Mouse (Mus musculus) right cerebral cortex, postnatal 4 days (tissue): ENCODE measurements at regions not wholly inside any gene's neighbourhood (a gene's known extent, or its start where the extent isn't known, plus 50 kb on each side); places are given as distances from the start of the nearest gene placed in this dataset.

Experiments used
- DNase-seq: peaks from one replicate; pipeline ENCODE4 v3.0.0-alpha.2; 2022

GRCm38 (mm10) chr15:6044511-6045256 lies 254.9 kb upstream of the Dab2 start:
- DNase-seq = no peak

GRCm38 (mm10) chr15:6055703-6056102 lies 243.9 kb upstream of the Dab2 start:
- DNase-seq = no peak

DNA sequence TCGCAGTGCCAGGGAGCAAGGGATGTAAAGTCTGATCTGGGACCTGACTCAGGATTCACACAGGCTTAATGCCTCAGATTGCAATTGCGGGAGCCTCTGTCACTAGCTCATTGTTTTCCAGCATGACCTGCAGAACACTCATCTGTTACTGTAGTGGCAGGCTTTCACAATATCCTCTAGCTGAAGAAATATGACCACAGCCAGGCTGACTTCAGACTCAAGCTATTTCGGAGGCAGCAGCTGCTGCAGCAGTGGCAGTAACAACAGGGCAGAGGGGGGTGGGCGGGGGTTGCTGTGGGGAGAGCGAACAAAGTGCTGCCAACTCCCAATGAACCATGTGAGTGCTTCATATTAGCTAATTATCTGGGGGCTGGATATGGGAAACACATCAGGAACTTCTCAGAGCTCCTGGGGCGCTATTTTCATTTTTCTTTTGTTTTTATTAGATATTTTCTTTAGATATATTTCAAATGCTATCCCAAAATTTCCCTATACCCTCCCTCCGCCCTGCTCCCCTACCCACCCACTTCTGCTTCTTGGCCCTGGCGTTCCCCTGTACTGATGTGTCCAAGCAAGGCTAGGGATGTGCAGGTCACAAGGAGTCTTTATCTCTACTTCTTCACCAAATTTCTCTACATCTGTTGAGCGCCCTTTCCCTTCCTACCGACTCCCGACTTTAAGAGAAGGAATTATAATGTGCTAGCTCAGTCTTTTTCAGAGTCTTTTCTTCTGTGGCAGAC lies 242.5 kb upstream of the Dab2 start:
- DNase-seq = no peak

DNA sequence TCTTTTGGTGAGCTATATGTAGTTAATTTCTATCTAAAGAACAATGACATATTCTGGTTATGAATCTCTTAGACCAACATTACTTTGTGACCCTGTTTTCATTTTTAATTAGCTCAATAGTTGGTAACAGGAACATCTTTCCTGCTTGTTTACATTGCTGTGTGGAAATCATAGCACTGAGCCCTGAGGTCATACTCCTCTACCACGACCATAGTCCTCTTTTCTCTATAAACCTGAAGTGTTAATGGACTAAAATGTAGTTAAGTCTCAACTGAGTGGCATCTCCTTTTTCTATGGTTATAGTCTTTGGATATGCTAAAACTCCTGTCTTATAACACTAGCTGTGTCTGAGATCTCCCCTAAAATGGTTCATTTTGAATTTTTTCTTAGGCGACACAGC lies 240.2 kb upstream of the Dab2 start:
- no peak for DNase-seq

GRCm38 (mm10) chr15:6059790-6060189 lies 239.8 kb upstream of the Dab2 start:
- DNase-seq = no peak

GRCm38 (mm10) chr15:6060649-6061048 lies 238.9 kb upstream of the Dab2 start:
- DNase-seq = no peak

DNA sequence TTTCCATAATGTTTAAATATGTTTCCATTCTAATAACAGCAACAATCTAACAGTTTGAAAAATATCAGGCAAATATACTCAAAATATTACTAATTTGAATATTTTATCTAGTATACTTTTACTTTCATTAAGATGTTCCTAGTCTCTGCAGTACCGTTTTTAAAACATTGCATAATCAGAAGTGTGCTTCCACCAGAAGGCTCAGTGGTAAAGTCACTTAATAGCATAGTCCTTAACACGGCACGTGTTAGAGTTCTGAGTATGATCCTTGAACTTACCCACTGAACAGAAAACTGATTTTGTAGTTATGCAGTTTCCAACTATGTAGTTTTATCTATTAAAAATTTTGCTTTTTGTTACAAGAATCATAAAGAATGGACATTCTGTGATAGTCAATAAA lies 234.5 kb upstream of the Dab2 start:
- no peak for DNase-seq

DNA sequence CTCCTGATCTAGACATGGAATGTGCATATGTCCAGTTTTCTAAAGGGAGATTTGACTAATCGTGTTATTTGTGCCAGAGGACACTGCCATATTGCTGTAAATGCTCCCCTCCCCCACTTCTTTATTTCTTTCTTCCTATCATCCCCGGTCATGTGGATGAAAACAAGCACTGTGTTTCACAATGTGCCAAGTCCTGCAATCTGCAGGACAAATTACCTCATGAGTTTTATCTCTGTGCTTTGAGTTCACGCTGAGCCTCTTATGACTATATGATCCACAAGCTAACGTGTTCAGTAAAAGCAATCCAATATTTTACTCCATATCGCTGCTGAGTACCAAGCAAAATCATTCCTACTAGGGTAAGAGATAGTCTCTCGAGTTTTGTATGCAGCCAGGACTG lies 232.2 kb upstream of the Dab2 start:
- DNase-seq = no peak

- no peak for DNase-seq
Observed at GRCm38 (mm10) chr15:6068371-6068770, 231.2 kb upstream of the Dab2 start.

GRCm38 (mm10) chr15:6071873-6072272 lies 227.7 kb upstream of the Dab2 start:
- no peak for DNase-seq

DNA sequence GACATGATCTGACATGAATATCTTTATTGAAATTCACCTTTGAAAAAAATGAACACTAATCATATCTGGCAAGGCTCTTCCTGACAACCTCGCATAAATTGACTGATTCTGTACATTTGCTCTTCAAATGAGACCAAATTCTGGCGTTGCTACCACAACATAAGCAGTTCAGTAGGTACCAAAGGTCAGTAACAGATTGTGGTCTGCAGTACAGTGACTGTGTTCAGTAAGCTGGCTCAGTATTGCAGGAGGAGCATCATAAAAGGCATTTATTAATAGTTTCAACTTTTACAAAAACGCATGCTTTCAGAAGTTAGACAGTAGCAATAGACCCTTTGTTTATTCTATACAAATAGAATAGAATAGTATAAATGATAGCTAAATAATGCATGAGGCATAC lies 226.7 kb upstream of the Dab2 start:
- no peak for DNase-seq

DNA sequence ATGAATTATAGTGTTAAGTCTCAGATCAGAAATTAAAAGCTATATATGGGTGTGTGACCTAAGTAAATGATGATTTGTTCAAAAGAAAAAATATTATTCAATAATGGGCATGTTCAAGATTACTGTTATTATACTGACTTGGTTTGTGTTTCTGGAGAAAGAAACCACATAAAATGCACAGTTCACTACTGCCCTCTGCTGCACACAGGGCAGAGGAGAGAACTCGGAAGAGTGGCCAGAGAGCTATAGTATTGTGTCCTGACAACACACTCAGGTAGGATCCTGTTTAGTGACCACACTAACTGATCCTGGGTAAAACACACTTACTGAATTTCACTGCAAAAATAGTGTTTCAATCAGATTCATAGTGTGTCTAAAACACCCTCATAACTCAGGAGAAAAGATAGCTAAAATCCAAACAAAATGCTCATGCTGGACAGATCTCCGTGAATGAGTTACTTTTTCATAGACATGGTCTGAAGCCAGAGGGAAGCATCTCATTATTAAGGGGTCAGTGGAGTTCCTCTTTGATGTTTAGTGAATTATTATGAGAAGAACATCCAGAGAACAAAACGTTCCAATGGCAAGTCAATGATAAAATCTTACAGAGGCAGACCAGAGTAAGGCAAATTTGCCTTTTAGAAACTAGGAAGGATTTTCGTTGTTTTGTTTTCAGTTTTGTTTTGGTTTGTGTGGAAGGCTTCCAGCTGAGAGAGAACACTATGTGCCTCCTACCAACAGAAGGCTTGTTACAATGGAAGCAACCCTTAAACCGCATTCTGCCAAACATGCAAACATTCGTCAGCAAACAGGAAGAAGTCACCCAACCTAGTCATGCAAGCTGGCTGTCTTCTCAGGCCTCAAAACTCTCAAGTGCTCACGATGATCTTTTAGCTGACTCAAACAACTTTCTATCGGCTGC lies 218.6 kb upstream of the Dab2 start:
- DNase-seq = peak; percentile 57

- DNase-seq = no peak
Observed at GRCm38 (mm10) chr15:6087208-6087607, 212.4 kb upstream of the Dab2 start.

DNA sequence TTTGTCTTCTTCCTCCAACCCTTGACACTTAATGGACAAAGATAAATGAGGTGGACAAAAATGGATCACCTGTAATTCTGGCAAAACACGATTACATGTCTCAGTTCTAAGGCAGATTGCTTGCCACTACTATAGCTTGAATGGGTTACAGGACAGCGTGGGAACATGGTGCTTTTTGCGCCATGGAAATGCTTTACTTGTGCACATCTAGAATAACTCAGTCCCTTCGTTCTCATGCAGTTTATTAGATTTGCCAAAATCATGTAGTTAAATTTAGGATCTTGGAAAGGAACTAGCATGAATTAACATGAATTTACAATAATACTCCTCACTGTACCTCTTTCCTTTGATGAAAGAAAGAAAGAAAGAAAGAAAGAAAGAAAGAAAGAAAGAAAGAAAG lies 211.1 kb upstream of the Dab2 start:
- no peak for DNase-seq

- no peak for DNase-seq
Observed at GRCm38 (mm10) chr15:6129697-6130096, 169.9 kb upstream of the Dab2 start.

DNA sequence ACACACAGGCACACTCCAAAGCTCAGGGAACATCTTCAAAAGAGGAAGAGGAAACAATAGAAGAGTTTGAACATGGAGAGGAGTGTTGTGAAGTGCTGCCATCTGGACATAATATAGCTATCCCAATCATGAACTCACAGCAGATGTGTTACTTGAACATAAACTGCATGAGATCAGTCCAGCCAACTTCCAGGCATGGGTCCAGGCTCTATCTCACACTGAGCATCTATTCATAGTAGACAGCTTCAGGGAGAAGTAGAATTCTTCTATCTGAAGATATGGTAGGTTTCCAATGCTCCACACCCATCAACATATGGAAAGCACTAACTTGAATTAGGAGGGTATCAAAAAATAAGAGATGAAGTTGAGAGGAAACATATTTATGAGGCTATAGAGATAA lies 167.4 kb upstream of the Dab2 start:
- DNase-seq = peak; percentile 3

DNA sequence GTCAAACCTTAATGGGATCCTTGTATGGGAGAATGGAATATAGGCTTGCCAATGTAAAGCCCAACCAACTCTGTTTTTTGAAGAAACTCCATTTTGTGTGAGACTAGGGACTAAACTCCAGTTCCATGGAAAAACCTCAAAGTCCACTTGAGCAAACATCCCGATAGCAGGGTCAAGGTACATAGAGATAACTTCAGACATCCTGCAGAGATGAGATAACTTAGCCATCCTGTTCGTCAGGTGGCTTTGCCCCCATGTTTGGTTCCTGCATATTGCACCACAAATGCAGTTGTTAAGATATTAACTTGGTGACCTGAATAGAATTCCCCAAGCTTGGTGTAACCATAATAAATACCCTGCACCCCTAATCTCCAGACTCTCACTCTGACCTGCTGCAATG lies 154.5 kb upstream of the Dab2 start:
- no peak for DNase-seq

GRCm38 (mm10) chr15:6154706-6155105 lies 144.9 kb upstream of the Dab2 start:
- DNase-seq = no peak

- no peak for DNase-seq
Observed at GRCm38 (mm10) chr15:6180261-6180660, 119.3 kb upstream of the Dab2 start.

DNA sequence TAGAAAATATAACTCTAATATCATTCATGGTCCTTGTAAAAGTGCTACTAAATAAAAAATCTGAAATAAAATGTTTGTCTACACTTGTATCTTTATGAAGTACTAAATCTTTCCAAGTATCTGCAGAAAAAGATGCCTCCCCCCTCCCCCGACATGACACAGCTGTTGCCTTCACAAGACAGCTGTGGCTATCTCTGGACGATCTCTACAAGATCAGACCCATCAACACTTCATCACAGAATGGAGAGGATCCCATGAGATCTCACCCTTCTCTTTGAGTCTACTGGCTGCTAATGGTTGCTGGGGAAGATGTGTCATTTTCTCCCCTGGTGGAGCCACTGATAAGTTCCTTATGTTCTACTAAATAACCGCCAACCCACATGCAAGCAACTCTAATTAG lies 116.0 kb upstream of the Dab2 start:
- no peak for DNase-seq

GRCm38 (mm10) chr15:6191845-6192244 lies 107.7 kb upstream of the Dab2 start:
- DNase-seq = no peak

GRCm38 (mm10) chr15:6207239-6207638 lies 92.3 kb upstream of the Dab2 start:
- DNase-seq = no peak

GRCm38 (mm10) chr15:6209301-6209700 lies 90.3 kb upstream of the Dab2 start:
- DNase-seq = peak; percentile 28

- DNase-seq = no peak
Observed at GRCm38 (mm10) chr15:6218087-6218486, 81.5 kb upstream of the Dab2 start.
